Mouse (Mus musculus) hematopoietic stem cell, adult 5-6 weeks (primary cell): ENCODE data around the gene Acaca. TPM values are rescaled to one million over a fixed set of nuclear protein-coding genes. Genes with fewer than 3 reads are reported as not detected.
"Not testable (repeated sequence)": the region's sequence is repeated elsewhere in the genome, so short reads cannot be mapped to it uniquely, and the experiment has no call there.

ENCODE experiments used
- ATAC-seq, 2 experiments: fragments of 125-278 bp in 1 of 2; replicated peaks in 1 of 2; 2 replicates each; pipeline ENCODE4 v1.8.0; 2016 to 2017; ENCODE audit warnings: inconsistent platforms in 2 of 2, mild to moderate bottlenecking in 2 of 2, moderate number of reproducible peaks in 2 of 2, low read depth in 1 of 2, moderate TSS enrichment in 1 of 2; ENCODE audit not compliant: low FRiP score in 2 of 2, poor library complexity in 2 of 2, severe bottlenecking in 2 of 2, insufficient read depth in 1 of 2, low TSS enrichment in 1 of 2
- total RNA-seq: library from RNA; stranded (forward); fragments of 172-1452, 232-1000 nt; gene quantifications from 2 replicates; pipeline ENCODE4 v1.2.3, GENCODE M21; 2017

Acaca gene
- total RNA-seq, 1 experiment from 2014 or later, result 34.9 TPM

DNA sequence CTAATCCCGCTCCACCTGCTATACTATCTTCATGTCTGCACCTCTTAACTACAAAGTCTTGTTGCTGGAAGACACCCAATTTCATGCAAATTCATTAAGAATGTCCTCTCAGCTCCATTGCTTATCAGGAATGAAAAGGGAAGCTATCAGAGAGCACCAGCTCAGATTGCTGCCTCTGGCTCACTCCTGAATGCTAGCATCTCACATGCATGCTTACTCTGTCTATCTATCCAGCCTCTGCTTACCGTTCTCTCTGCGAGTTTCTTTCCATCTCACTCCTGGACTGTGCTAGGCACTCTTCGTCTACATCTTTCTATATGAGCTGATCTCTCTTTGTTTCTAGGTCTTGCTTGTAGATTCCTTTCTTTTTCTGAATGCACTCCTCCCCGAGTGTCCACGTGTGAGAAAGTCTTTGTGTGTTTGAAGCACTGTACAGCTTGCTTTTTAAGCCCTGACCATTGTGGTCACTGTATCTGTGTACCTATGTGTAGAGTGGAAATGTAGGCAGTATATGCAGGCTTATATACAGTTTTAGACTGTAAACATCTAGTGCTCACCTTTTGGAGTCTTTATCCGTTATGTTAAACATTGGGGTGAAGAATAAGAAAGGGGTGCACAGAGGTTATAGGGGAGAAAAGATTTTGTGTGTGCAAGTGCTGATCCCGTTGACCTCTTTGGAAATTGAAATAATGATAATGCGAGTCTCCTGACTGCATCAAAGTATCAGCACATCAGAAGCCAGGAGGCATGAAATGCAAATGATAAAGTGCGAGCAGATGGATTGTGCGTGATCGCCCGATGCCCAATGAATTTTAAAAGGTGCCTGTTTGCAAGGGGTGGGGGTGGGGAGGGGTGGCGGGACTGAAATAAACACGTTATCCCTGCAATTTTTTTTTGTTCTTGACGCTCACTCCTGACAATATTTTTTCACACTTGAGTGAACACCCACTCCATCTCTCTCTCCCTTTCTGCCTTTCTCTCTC lies 219.7 kb downstream of the Acaca start:
- ATAC-seq, result no peak

DNA sequence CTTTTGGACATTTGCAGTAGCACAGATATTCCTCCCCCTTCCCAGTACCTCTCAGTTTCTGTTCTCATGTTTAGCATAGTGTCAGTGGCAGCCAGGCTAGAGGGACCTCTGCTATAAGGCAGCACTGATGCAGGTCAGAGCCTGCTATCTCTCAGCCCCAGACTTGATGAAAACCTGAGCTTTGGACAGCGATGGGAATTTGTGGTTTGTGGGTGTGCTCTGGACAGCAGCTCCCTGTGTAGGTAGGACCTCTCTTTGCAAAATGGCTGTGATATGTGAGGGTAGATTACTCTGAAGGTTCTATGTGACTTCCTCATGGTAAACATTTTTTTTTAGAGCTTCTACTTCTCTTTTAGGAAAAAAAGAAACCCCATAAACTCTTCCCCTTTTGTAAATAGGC lies 221.7 kb downstream of the Acaca start:
- peak in 1 of 2 experiments; percentile 46; a peak in 1 of 4 replicates for ATAC-seq

DNA sequence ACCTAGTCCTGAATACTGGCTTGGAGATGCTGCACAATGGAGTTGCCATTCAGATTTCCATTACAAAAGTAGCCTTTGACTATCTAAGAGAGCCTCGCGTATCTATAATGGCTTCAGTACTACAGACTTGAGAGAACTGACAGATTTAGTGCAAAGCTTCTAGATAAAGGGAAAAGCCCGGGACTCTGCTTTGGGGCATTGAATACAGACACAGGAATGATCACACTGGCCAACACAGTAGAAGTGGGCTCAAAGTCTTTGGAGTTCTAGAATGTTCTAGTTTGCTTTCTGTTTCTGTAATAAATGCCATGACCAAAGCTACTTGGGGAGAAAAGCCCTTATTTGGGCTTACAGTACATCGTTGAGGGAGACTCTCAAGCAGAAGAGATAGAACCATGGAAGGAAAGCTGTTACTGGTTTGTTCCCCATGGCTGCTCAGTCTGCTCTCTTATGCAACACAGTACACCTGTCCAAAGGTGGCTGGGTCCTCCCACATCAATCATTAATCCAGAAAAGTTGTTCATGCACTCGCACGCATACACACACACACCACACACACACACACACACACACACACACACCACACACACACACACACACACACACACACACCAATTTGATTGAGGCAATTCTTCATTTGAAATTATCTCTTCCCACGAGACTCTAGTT lies 223.7 kb downstream of the Acaca start:
- no peak for ATAC-seq

DNA sequence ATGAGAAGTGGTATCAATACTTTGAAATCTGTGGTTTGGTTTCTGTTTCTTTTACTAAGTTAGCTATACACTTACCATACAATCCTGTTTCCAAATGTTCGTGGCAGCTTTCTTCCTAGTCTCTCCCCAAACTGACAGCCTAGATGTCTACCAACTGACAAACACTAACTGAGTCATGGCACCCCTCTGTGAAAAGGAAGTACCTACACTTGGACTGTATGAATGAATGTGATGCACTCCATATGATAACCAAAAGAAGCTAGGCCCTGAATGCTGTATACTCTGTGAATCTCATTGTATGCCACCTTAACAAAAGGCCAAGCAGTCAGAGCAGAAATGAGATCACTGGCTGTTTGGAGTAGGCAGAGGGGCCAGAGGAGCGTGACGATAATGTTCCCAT lies 227.8 kb downstream of the Acaca start:
- ATAC-seq, result no peak

DNA sequence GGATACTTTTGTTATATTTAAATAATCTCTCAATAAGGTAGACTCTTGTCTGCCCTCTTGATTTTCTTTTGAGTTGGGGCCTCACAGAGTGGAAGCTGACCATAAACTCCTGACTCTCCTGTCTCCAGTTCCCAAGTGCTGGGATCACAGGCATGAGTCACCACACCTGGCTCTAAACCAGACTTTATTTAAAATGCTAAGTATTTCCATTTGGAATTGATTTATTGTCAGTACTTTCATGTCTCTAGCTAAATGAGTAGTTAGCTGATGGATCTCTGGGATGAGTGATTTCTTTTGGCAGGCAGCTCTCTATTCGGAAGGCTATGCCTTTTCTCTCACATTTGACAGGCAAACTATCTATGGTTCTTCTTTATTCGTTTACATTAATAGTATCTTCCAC lies 228.3 kb downstream of the Acaca start:
- no peak for ATAC-seq

DNA sequence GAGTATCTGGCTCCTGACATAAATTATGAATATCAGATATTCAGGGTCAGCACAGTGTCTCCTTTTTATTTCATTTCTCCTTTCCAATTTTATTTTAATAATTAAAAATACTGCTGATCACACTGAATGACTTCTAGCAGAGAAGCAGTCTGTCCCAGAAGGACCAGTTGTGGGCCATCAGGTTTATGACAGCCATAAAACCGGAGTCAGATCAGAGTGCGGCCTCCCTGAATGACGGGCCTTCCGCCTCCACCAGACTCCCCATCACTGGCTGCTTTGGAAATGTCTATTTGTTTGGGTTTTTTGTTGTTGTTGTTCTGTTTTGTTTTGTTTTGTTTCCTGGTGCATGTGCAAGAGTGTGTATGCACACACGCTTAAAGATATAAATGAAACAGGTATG lies 232.1 kb downstream of the Acaca start:
- no peak for ATAC-seq

DNA sequence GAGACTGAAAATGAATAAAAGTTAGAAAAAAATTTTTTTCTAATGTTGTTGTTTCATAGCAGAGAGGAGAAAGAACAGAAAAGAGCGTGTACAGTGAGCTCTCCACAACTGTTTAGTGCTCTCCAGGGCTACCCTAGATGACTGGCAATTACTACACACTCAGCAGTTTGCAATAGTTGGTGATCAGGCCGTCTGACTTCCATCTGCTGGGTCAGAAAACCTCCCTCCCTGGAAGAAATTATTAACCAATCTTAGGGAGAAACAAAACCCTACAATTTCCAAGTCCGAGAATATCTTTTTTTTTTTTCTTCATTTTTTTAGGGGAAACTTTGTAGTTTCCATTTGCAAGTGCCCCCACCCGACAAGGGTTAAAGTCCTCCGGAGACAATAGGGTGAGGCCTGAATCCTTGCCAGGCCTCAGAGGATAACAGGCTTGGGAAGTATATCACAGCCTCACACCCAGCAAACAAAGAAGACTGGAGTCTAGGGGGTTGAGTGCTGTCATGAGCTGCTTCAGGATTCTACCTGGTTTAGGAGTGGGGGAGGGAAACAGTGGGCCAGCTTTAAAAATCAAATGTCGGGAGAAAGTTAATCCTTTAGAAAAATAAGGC lies 233.3 kb downstream of the Acaca start:
- ATAC-seq, result no peak

DNA sequence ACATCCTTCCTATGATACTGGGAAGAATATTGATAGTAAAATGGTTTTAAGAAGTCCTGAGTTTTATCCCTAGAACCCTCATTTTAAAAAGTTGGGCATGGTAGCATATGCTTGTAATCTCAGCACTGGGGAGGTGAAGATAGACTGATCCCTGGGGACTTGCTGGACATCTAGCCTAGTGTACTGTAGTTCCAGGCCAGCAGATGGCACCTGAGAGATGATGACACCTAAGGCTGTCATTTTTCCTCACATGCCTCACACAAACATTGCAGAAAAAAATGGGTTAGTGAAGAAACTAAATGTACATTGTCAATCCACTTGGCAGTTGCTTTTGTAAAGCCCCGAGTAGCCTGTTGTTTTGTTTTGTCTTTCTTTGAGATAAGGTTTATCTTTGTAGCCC lies 235.8 kb downstream of the Acaca start:
- ATAC-seq, result no peak

DNA sequence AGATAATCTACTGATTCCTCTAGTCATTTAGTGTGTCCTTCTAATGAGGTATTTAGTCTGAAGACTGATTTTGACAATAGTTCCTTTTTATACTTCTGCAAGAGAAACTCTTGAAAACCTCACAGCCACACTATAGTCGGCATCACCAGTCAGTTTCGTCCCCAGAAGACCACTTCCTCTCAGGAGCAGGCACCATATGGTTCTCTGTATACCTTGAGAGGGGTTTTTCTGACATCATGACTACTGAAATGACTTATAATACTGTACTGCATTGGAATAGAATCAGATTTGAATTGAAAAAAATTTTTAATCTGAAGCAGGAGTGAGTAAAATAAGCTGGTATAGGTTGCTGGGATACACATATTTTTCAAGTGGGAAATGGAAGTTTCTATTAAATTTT lies 239.4 kb downstream of the Acaca start:
- no peak for ATAC-seq

DNA sequence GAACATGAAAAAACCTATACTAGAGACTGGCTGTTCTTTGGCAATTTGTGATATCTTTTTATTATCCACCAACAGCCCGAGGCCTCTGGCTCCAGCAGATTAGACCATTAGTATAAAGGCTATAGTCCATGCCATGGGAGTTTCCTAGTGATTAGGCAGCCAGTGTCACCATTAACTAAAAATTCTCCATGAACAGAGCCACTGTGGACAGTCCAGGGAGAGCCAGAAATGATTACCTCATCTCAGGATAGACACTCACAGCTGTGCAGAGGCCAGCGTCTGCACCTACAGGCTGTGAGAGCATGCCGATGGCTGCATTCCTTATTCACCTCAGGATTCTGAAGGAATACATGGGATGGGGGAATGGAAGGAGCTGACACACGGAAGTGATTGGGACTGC lies 243.7 kb downstream of the Acaca start:
- no peak for ATAC-seq

DNA sequence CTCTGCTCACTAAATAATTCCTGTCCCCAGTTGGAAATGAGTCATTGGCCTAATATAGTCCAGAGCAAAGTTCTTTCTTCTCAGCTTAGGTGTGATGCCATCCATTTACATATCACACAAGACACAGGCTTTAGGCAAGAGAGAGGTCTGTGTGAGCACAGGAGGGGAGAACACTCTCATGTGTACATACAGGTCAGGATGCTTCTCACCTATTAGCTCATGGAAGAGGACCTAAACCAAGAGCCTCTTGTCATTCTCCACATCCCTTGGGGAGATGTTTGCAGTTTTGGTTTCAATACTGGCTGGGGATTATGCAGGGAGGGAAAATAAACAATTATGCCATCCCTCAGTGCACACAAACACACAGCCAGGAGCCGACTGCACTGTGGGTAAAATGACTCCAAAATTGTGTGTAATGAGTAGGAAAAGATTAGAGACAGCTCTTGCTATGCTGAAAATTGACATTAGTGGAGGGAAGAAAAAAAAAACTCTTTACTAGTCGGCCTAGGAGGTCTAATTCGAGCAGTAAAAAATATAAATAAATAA lies 246.6 kb downstream of the Acaca start:
- no peak for ATAC-seq

DNA sequence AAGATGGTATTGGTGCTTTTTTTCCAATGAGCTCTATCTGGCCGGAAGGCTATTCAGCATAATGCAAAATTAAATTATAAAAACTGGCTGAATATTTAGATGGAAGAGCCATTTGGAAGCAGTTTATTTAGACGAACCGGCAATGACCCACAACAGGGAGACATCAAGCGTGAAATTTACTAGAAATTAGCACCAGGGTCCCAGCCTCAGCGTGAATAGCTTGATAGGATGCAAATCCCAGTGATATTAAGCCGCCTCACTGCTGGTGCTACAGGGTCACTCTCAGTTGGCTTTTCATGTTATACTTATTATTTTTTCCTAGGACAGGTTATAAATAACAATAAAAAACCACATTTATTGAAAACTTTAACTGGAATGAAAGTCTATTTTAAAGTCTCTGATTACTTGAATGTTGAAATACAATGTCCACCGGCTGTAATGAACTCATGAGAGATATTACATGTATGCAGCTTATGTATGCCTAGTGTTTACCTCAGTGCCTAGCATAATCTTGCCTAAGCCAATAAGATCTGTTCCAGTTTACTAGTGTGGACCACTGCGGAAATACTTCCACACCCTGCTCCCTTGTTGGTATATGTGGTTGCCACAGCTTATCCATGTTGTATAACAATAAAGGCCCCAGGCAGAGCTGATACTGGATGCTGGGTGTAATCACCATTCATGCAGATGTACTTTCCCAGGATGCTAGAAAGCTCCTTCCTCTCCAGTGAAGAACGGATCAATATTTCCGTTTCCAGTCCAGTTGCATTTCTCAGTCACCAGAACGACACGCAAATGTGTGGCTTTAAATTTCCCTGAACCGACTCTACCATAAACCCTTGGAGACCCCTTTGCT lies 247.3 kb downstream of the Acaca start:
- no peak for ATAC-seq

DNA sequence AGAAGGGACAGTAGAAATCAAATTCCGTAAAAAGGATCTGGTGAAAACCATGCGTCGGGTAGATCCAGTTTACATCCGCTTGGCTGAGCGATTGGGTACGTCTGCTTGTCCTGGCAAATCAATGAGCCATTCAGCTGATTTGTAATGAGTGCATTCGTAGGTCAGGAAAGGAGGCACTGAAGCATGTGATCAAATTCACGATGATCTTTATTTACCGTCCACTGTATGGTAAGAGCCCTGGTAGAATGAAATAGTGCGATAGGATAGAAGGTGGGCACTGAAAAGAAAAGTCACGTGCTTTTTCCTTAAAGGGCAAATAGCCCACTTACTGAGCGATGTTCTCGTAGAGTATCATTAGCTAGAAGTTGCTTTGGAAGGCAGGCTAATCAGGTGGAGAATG lies 253.0 kb downstream of the Acaca start:
- no peak for ATAC-seq

DNA sequence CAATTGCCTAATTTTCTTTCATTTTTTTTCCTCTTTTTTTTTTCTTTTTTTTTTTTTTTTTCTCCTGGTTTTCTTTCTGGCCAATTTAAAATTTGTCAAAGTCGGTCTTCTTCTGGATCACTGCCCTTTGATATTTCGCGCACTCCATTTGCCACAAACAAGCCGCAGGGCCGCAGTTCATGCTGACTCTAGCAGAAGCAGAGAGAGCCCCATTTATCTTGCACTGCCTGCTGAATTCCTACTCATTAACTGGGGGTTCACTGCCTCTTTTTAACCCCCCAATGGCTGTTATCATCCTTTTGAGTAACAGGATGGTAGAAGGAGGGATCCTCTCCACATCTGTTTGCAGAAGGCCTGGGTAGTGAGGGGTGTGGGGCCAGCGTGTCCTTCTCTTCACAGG lies 254.4 kb downstream of the Acaca start:
- no peak for ATAC-seq

DNA sequence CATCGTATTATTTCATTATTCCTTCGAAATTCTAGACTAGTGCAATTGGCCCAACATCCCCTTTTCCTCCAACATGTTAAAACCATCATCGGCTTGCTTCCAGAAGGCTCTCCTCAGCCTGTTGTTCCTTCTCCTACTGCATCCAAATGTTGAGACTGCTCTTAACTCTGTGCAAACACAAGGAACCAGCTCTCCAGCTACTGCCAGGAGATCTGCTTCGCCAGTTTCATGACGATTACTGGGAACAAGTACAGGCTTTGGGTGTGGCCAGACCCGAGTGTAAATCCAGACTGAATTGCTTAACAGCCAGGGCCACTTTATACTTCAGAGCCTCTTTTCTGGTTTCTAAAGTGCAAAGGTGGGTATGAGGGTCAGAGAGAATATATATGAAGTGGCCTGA lies 259.9 kb downstream of the Acaca start:
- no peak for ATAC-seq

DNA sequence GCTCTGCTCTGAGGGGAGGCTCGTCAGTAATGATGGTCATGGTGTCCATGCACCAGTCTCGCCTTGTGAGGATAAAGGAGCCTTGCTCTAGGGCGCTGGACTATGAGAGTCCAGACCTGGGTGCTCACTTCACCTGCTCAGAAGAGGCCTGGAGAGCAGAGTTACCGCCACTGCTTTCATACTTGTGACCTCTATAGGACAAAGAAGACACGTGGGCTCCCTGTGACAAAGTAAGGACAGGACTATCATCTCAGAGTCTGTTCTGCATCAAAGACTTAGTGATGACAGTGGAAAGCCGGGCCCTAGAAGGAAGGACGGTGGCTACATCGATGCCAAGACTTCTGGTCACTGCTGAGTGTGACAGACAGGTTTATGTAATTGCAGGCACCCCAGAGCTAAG lies 261.7 kb downstream of the Acaca start:
- no peak for ATAC-seq

DNA sequence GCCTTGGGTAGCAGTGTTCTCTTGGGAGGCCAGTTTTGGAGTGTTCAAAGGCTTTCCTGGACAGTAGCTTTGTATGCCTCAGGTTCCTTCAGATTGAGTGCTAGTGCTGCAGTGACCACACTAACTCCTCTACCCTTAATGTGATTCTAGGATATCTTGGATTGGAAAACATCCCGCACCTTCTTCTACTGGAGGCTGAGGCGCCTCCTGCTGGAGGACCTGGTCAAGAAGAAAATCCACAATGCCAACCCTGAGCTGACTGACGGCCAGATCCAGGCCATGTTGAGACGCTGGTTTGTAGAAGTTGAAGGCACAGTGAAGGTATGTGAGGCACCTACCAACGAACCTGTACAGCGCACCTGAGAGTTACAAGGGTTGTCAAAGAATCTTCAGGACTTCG lies 262.6 kb downstream of the Acaca start:
- not testable (repeated sequence) for ATAC-seq
